Mouse (Mus musculus): Measurements from ENCODE around the gene Sesn3.

- TF ChIP-seq FLI1 (IDR thresholded peaks at IDR 0.05; ENCODE audit: low read length) (no peak), GATA1 (IDR thresholded peaks at IDR 0.05; ENCODE audit: borderline replicate concordance, low read length) (no peak)
These were observed 94.4 kb downstream of the Sesn3 start for GRCm38 (mm10) chr9:14369271-14369670.
